Mouse (Mus musculus): Measurements from ENCODE around the gene Ttll11.

DNA sequence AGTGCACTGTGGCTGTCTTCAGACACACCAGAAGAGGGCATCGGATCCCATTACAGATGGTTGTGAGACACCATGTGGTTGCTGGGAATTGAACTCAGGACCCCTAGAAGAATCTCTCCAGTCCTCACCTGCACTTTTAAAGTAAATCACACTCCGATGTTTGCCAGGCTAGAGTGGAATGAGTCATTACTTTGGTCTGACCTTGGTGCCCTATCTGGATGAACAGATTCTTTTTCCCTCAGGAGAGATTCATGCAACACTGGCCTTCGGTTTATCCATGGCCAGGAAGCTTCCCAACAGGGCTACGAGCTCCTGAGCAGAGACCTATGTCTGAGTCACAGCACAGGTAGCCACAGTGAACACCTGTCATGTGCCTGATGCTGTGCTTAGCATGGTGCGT, 18.7 kb upstream of the Ttll11 start:
- TF ChIP-seq TAL1 (IDR thresholded peaks at IDR 0.05; ENCODE audit: low read length), result no peak
- TF ChIP-seq GATA1 (IDR thresholded peaks at IDR 0.05; ENCODE audit: low read length), result no peak
